Mouse (Mus musculus) ES-Bruce4 (cell line): ENCODE results near the gene Rab15.

ENCODE experiments used
- CTCF ChIP-seq: IDR thresholded peaks from one replicate; pipeline ENCODE4 v1.8.1; 2011; ENCODE audit warnings: low read depth, low read length
- EP300 ChIP-seq: IDR thresholded peaks from 2 replicates; pipeline ENCODE4 v1.6.1; 2011; ENCODE audit warnings: low read depth, low read length; ENCODE audit not compliant: insufficient read depth

DNA sequence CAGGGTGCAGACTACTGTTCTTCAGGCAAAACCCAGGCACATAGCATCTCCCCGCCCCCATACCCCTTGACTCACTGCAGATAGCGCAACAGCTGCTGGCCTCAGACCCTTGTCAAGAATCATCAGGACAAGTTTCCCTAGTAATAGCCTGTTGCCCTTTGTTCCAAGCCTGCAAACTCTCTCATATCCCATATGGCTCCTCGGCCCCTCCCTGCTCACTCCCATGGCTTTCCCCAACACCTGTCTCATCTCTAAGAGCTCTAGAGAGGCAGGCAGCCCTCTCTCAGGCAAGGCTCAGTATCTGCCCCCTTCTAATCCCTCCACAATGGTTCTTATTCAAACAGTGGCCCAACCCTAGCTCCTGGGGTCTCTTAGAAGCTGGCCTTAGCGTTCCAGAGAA is 2.1 kb downstream of the Rab15 start:
- TF ChIP-seq EP300 = no peak
- no peak for TF ChIP-seq CTCF
